8 mouse cellular contexts compared by ENCODE assay signal in the genomic region with DNA sequence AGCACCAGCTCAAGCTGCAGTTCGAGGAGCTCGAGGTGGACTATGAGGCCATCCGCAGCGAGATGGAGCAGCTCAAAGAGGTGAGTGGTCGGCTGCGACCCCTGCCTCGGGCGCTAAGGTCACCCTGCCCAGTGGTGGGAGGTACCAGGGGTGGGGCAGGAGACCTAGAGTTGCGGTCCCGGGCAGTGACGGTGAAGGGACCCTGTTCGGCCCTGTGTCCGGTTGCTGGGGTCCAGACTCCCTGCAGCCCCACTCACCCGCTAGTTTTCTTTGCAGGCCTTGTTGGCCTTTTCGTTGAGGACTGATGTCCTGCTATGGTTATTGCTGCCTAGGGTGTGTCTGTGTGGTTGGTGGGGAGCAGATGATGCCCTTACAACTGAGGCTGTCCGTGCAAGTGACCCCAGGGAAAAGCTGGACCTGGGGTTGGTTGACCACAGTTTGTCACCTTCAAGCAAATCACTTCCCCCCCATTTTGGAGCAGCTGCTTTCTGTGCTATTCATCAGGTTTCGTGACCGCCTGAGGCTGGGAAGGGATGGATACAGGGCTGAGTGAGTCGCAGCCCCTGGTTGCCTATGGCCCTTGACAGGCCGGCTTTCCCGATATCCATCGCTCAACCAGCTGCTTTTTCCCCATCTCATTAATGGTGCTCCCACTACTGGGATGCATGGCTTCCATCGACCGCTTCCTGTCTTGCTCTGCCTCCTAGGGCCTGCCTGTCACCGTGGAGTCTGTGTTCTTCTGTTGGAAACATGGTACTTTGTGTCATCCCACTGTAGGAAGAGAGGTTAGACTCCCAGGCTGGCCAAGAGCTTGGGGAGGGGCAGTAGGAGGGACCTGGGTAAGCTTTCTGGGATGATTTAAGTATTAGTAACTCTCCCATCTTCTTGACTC. TPM values are rescaled to one million over a fixed set of nuclear protein-coding genes. Genes with fewer than 3 reads are reported as not detected.
A peak's percentile ranks its signal among the peaks of the same experiment; 100 is the strongest.
DNase-seq lines count a peak whose midpoint lies in the region; ATAC-seq and TF ChIP-seq lines count a peak whose summit lies in the region.

No protein-coding gene starts in this region.

- peak overlapping the region; percentile 90 for H3K27ac ChIP-seq in gastrocnemius, adult 2 months
- no peak overlapping the region for H3K27ac ChIP-seq in MEL (ENCODE audit: control insufficient read depth, low read depth, low read length)
- H3K27ac ChIP-seq in forebrain, postnatal 0 days (ENCODE audit: low read depth, low read length): peak overlapping the region; percentile 75
- H3K27ac ChIP-seq in liver, embryonic 12.5 days: peak overlapping the region; percentile 69
- H3K27ac ChIP-seq in small intestine, adult 2 months (ENCODE audit: insufficient read depth, low read depth, low read length): no peak overlapping the region

- peak overlapping the region; percentile 73 for H3K9ac ChIP-seq in MEL (ENCODE audit: control insufficient read depth, low read depth, low read length, poor library complexity, severe bottlenecking)
- peak overlapping the region; percentile 87 for H3K9ac ChIP-seq in forebrain, postnatal 0 days
- peak overlapping the region; percentile 90 for H3K9ac ChIP-seq in liver, embryonic 12.5 days

- TF ChIP-seq CTCF in gastrocnemius, adult 2 months (IDR thresholded peaks at IDR 0.05): no peak
- TF ChIP-seq CTCF in MEL (IDR thresholded peaks at IDR 0.05 in 2 of 3, conservative IDR thresholded peaks at IDR 0.05 in 1 of 3; ENCODE audit: control insufficient read depth in 1 of 3, insufficient read depth in 1 of 3, low read depth in 2 of 3, low read length in 3 of 3, poor library complexity in 1 of 3, severe bottlenecking in 1 of 3): no peak
- TF ChIP-seq CTCF in forebrain, postnatal 0 days (IDR thresholded peaks at IDR 0.05; ENCODE audit: low read depth): no peak
- no peak for TF ChIP-seq CTCF in small intestine, adult 2 months (IDR thresholded peaks at IDR 0.05; ENCODE audit: extremely low read depth, insufficient read length, insufficient replicate concordance, low read depth, low read length)

- peaks cover 3 to 23% of the 10 kb centered on the region in 2 experiments; a peak in 3 of 4 replicates for H3K4me1 ChIP-seq in MEL (ENCODE audit: control insufficient read depth in 1 of 2, insufficient read depth in 2 of 2, low read length in 2 of 2)
- H3K4me1 ChIP-seq in forebrain, postnatal 0 days (ENCODE audit: insufficient read depth): peaks cover 26% of the 10 kb centered on the region; the same call in 1 of the 2 replicates
- peaks cover 61% of the 10 kb centered on the region for H3K4me1 ChIP-seq in liver, embryonic 12.5 days
- peaks cover 23% of the 10 kb centered on the region for H3K4me1 ChIP-seq in small intestine, adult 2 months (ENCODE audit: control insufficient read depth, insufficient read depth, insufficient read length, low read length)

- DNase-seq in gastrocnemius, adult 2 months: no peak
- no peak for DNase-seq in gastrocnemius, adult 18-20 months (ENCODE audit: low spot score)
- no peak for DNase-seq in MEL (ENCODE audit: low read depth, low spot score)
- no peak for DNase-seq in forebrain, postnatal 0 days
- no peak for DNase-seq in gastrocnemius, postnatal 10 days
- DNase-seq in layer of hippocampus, postnatal 36 days: no peak

- peak overlapping the region; percentile 85 for H3K4me3 ChIP-seq in gastrocnemius, adult 2 months
- H3K4me3 ChIP-seq in MEL (ENCODE audit: control insufficient read depth in 1 of 2, insufficient read depth in 1 of 2, low read depth in 2 of 2, low read length in 2 of 2): peak overlapping the region; percentile 81 to 86
- H3K4me3 ChIP-seq in forebrain, postnatal 0 days (ENCODE audit: low read depth, low read length): peak overlapping the region; percentile 95
- peak overlapping the region; percentile 88 for H3K4me3 ChIP-seq in liver, embryonic 12.5 days
- peak overlapping the region; percentile 82 for H3K4me3 ChIP-seq in small intestine, adult 2 months (ENCODE audit: low read depth, low read length)

- H3K27me3 ChIP-seq in MEL (ENCODE audit: control insufficient read depth in 1 of 2, insufficient read depth in 2 of 2, low read length in 2 of 2): no peaks in the 10 kb centered on the region
- no peaks in the 10 kb centered on the region for H3K27me3 ChIP-seq in forebrain, postnatal 0 days (ENCODE audit: insufficient read depth, low read length)
- H3K27me3 ChIP-seq in liver, embryonic 12.5 days (replicated peaks): no peaks in the 10 kb centered on the region
- H3K27me3 ChIP-seq in small intestine, adult 2 months (ENCODE audit: control insufficient read depth, insufficient read depth, low read length): no peaks in the 10 kb centered on the region

- no peak for TF ChIP-seq POLR2A in MEL (IDR thresholded peaks at IDR 0.05; ENCODE audit: control insufficient read depth in 1 of 2, insufficient read depth in 1 of 2, low read depth in 1 of 2, low read length in 2 of 2, poor library complexity in 1 of 2)
- no peak for TF ChIP-seq POLR2A in small intestine, adult 2 months (IDR thresholded peaks at IDR 0.05; ENCODE audit: low read depth, low read length)

- intact Hi-C loops in gastrocnemius, adult 2 months (cut with DNase I): loop anchor here (2.0 kb wide), 1 partner anchor 17 kb away; no protein-coding TSS in a partner anchor

- peaks cover 0 to 10% of the 10 kb centered on the region in 2 experiments; a peak in 2 of 4 replicates for H3K36me3 ChIP-seq in MEL (ENCODE audit: control insufficient read depth in 1 of 2, insufficient read depth in 2 of 2, low read length in 2 of 2)
- H3K36me3 ChIP-seq in forebrain, postnatal 0 days (ENCODE audit: insufficient read depth): no peaks in the 10 kb centered on the region
- no peaks in the 10 kb centered on the region for H3K36me3 ChIP-seq in liver, embryonic 12.5 days
- H3K36me3 ChIP-seq in small intestine, adult 2 months (ENCODE audit: control insufficient read depth, insufficient read depth, low read length): no peaks in the 10 kb centered on the region

- 5% methylated on average over 25 of the region's 25 CpGs for WGBS in forebrain, postnatal 0 days
- 10% methylated on average over 25 of the region's 25 CpGs for WGBS in liver, embryonic 12.5 days (ENCODE audit: insufficient replicate concordance)
- WGBS in small intestine, adult 2 months: 9% methylated on average over 25 of the region's 25 CpGs

- H3K9me3 ChIP-seq in MEL (replicated peaks; ENCODE audit: insufficient read depth, low read length): no peaks in the 10 kb centered on the region
- no peaks in the 10 kb centered on the region for H3K9me3 ChIP-seq in forebrain, postnatal 0 days (ENCODE audit: low read length)
- no peaks in the 10 kb centered on the region for H3K9me3 ChIP-seq in liver, embryonic 12.5 days (replicated peaks)

- peak overlapping the region; percentile 84 for H3K4me2 ChIP-seq in forebrain, postnatal 0 days (ENCODE audit: low read depth)
- H3K4me2 ChIP-seq in liver, embryonic 12.5 days: peak overlapping the region; percentile 91

- no peak for ATAC-seq in forebrain, postnatal 0 days
- ATAC-seq in liver, embryonic 12.5 days: peak; percentile 8

- TF ChIP-seq EP300 in MEL (IDR thresholded peaks at IDR 0.05; ENCODE audit: low read depth in 1 of 2, low read length in 2 of 2): no peak

- TF ChIP-seq RAD21 in MEL (IDR thresholded peaks at IDR 0.05; ENCODE audit: low read depth, low read length): no peak

- H3K79me2 ChIP-seq in MEL (ENCODE audit: control insufficient read depth, insufficient read depth, low read length, poor library complexity): peaks cover 46% of the 10 kb centered on the region

TF ChIP-seq in MEL, 35 proteins besides CTCF, POLR2A, EP300 and RAD21:
- no peak for TF ChIP-seq ZNF384 (IDR thresholded peaks at IDR 0.05; ENCODE audit: low read depth, low read length)
TF ChIP-seq in MEL: peak in this region for 0.

RNA-seq across cellular contexts. Expression of gene Bicd2, which starts 0.7 kb away (rescaled TPM):
- 10 to 100 TPM; 26.0 to 28.5 TPM for total RNA-seq in gastrocnemius, adult 2 months (2021)
- 10 to 100 TPM; 23.4 to 28.6 TPM for total RNA-seq in gastrocnemius, adult 18-20 months (2021)
- 18.0 and 21.8 TPM in 2 replicates for total RNA-seq in MEL (2012; rRNA removed)
- 10 to 100 TPM in 1 of 2 experiments, not detected in 1; 22.6 TPM for polyA plus RNA-seq in MEL (2012; ENCODE audit: insufficient read depth in 1 of 2, insufficient read length in 2 of 2, low read depth in 1 of 2, low replicate concordance in 2 of 2, missing spikeins in 1 of 2)
- total RNA-seq in forebrain, postnatal 0 days (2014; rRNA removed): 40.9 and 50.9 TPM in 2 replicates
- polyA plus RNA-seq in forebrain, postnatal 0 days (2015; fragmentation: Nextera tagmentation; extraction: Ambion mirVana): 20.8 and 23.7 TPM in 2 replicates
- 14.7 and 15.2 TPM in 2 replicates for polyA plus RNA-seq in liver, embryonic 12.5 days (2016; fragmentation: Nextera tagmentation; extraction: Ambion mirVana)
- 7.9 and 10.0 TPM in 2 replicates for polyA plus RNA-seq in small intestine, adult 2 months (2012; rRNA removed)
- total RNA-seq in gastrocnemius, postnatal 10 days (2021): 10 to 100 TPM; 21.5 to 25.5 TPM
- 10 to 100 TPM; 54.5 to 59.8 TPM for total RNA-seq in layer of hippocampus, postnatal 36 days (2021)

RNA-seq across cellular contexts. Expression of gene Fgd3, which starts 22.0 kb away (rescaled TPM):
- 1 to 10 TPM in 1 of 2 experiments, under 1 TPM in 1; 0.97 to 1.1 TPM for total RNA-seq in gastrocnemius, adult 2 months (2021)
- total RNA-seq in gastrocnemius, adult 18-20 months (2021): under 1 TPM; 0.41 to 0.90 TPM
- total RNA-seq in MEL (2012; rRNA removed): 5.0 and 6.7 TPM in 2 replicates
- 1 to 10 TPM in 1 of 2 experiments, not detected in 1; 6.9 TPM for polyA plus RNA-seq in MEL (2012; ENCODE audit: insufficient read depth in 1 of 2, insufficient read length in 2 of 2, low read depth in 1 of 2, low replicate concordance in 2 of 2, missing spikeins in 1 of 2)
- total RNA-seq in forebrain, postnatal 0 days (2014; rRNA removed): 14.0 and 17.2 TPM in 2 replicates
- 2.0 and 2.8 TPM in 2 replicates for polyA plus RNA-seq in forebrain, postnatal 0 days (2015; fragmentation: Nextera tagmentation; extraction: Ambion mirVana)
- 0.32 and 0.49 TPM in 2 replicates for polyA plus RNA-seq in liver, embryonic 12.5 days (2016; fragmentation: Nextera tagmentation; extraction: Ambion mirVana)
- polyA plus RNA-seq in small intestine, adult 2 months (2012; rRNA removed): 1.4 and 2.2 TPM in 2 replicates
- total RNA-seq in gastrocnemius, postnatal 10 days (2021): 1 to 10 TPM in 1 of 2 experiments, under 1 TPM in 1; 0.66 to 1.9 TPM
- 1 to 10 TPM; 6.8 to 6.9 TPM for total RNA-seq in layer of hippocampus, postnatal 36 days (2021)

Comparison
In these comparisons a context has a peak if more than half of its experiments do, and no peak if none do; other contexts are left out.
1. H3K27ac ChIP-seq: peak in gastrocnemius, adult 2 months (single experiment), forebrain, postnatal 0 days (single experiment) and liver, embryonic 12.5 days (single experiment); none in MEL (single experiment) and small intestine, adult 2 months (single experiment).
2. Peak in every context shown above with its lines, with median percentiles within 50 percentile points of each other: H3K4me3 ChIP-seq and H3K9ac ChIP-seq.